Mouse (Mus musculus): ENCODE results near the gene Wdr26. TPM values are rescaled to one million over a fixed set of nuclear protein-coding genes. Genes with fewer than 3 reads are reported as not detected.

Gene Wdr26
- polyA plus RNA-seq, 1 experiment from 2014 or later: 37.8 TPM

DNA sequence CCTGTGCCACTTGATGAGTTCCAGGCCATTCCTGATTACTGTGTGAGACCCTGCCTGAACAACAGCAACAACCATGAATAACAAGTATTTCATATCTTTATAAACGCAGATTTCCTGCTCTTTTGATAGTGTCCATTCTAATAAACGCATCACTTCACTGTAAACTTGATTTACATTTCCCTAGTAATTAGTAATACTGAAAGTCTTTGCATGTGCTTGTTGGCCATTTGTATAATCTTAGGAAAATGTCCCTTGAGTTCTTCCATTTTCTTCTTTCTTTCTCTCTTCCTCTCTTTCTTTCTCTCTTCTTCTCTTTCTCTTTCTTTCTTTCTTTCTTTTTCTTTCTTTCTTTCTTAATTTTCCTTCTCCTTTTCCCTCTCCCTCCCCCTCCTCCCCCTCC lies 65.6 kb downstream of the Wdr26 start:
- Histone ChIP-seq H3K27ac (replicated peaks) (no peak overlapping the region), H3K27me3 (no peaks in the 10 kb centered on the region), H3K9me3 (no peaks in the 10 kb centered on the region), H3K36me3 (peaks cover 4% of the 10 kb centered on the region; the same call in 1 of the 2 replicates), H3K4me3 (no peak overlapping the region), H3K9ac (replicated peaks) (no peak overlapping the region), H3K4me1 (peaks cover 32% of the 10 kb centered on the region), H3K4me2 (replicated peaks) (no peak overlapping the region)
- no peak for ATAC-seq (replicated peaks)
- WGBS: 89% methylated on average over 2 of the region's 2 CpGs

DNA sequence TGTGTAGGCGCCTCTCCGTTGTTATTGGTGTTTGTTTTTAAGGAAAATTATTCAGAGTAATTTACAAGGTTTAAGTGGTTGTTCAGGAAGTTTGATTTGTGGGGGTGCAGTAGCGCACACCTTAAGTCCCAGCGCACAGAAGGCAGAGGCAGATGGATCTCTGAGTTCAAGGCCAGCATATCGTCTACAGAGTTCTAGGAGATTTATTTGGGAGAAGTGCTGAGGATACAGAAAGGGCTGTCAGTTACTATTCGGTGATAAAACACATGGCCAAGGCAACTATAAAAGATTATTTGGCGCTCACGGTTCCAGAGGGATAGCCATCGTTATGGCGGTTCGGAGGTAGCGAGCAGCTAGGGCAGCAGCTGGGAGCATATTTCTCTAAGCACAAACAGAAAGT lies 66.8 kb downstream of the Wdr26 start:
- Histone ChIP-seq H3K9ac (replicated peaks) (peak overlapping the region; percentile 45), H3K4me3 (peak overlapping the region; percentile 75), H3K27ac (replicated peaks) (peak overlapping the region; percentile 79), H3K9me3 (no peaks in the 10 kb centered on the region), H3K4me1 (peaks cover 32% of the 10 kb centered on the region), H3K4me2 (replicated peaks) (peak overlapping the region; percentile 52), H3K27me3 (no peaks in the 10 kb centered on the region), H3K36me3 (peaks cover 15% of the 10 kb centered on the region)
- ATAC-seq (replicated peaks): no peak
- WGBS: 13% methylated on average over 12 of the region's 12 CpGs

DNA sequence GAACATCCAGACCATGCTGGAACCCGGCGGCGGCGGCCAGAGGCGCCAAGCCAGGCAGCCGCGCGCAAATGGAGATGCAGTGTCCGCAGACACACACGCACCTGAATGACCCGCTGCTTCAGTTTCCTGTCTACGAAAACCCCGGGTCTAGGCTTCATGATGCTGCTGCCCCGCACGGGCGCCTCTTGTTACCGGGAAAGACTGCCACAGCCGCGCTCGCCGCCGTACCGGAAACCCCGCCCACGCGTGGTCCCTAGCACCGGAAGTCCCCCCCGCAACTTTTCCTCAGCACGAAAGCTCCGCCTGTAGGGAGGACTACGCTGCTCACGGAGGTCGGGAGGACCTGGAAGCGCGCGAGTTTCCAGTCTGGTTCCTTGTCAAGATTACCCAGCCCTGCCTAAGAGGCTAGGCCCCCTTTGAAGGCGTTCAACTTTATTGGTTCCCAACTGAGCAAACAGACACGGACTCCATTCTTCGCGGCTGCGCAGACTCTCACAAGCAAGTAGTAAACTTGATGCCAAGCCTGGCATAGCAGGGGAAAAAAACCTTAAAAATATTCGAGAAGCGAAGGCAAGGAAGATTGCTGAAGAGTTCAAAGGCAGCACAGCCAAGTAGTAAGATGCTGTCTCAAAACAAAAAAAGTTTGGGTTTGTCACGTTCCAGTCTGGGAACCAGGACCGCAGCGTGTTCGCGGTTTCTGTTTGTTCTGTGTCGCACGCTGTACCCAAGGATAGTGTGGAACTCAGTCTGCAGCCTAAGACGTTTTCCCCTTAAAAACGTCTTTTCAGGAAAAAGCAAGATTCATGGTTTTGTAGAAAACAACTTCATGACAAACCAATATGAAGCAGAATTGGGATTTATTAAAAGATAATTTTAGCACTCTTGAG lies 67.6 kb downstream of the Wdr26 start, which contains the start of the genes Nvl and Cnih4:
Gene Nvl (minus strand): TSS at position 255 of the 887 bp plus-strand sequence.
Gene Cnih4 (plus strand): TSS at position 744 of the 887 bp plus-strand sequence.
- ATAC-seq (replicated peaks): peak; percentile 100
- H3K4me2 ChIP-seq (replicated peaks): peak within 1 kb of the TSS; percentile 59
- H3K9ac ChIP-seq (replicated peaks): peak within 1 kb of the TSS; percentile 70
- peak within 1 kb of the TSS; percentile 79 for H3K27ac ChIP-seq (replicated peaks)
- peaks cover 21% of the 10 kb centered on the region for H3K36me3 ChIP-seq
- H3K4me3 ChIP-seq: peak within 1 kb of the TSS; percentile 75
- H3K27me3 ChIP-seq: no peaks in the 10 kb centered on the region
- under 1% methylated on average over 52 of the region's 52 CpGs for WGBS
- H3K9me3 ChIP-seq: no peaks in the 10 kb centered on the region
- peaks cover 32% of the 10 kb centered on the region for H3K4me1 ChIP-seq

DNA sequence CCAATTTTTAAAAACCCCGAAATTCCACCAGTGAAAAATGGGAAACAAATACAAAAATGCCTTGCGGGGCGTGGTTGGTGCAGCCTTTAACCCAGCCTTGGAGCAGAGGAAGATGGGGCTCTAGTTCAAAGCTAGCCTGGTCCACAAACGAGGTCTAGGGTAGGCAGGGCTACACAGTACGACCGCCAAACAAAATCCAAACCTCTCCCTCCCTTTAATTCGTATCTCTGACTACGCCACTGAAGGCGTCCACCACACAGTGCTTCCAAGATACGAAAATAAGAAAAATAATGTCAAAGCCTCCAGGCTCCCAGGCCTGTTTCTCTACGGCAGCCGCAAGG lies 68.2 kb downstream of the Wdr26 start:
- Histone ChIP-seq H3K9ac (replicated peaks) (peak overlapping the region; percentile 70), H3K4me2 (replicated peaks) (peak overlapping the region; percentile 59), H3K27ac (replicated peaks) (peak overlapping the region; percentile 79), H3K27me3 (no peaks in the 10 kb centered on the region), H3K9me3 (no peaks in the 10 kb centered on the region), H3K4me3 (peak overlapping the region; percentile 75), H3K36me3 (peaks cover 24% of the 10 kb centered on the region), H3K4me1 (peaks cover 32% of the 10 kb centered on the region)
- ATAC-seq (replicated peaks): no peak; the same call in 1 of the 2 replicates
- under 1% methylated on average over 12 of the region's 12 CpGs for WGBS

DNA sequence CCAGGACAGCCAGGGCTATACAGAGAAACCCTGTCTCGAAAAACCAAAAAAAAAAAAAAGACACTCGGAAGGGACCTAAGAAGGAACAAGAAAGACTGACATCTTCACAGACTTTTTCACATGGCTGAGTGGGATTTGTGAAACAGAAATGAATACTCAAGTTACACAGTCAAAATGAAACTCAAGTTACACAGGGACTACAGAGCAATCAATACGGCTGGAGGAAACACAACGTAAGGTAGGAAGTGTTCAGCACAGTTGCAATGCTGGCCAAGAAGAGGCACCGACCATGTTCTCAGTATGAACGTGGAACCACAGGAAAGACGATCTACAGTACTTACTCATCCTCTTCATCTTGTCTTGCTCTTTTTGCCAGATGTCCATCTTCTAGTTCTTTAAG lies 73.1 kb downstream of the Wdr26 start:
- Histone ChIP-seq H3K36me3 (peaks cover 59% of the 10 kb centered on the region), H3K9me3 (no peaks in the 10 kb centered on the region), H3K27ac (replicated peaks) (no peak overlapping the region), H3K9ac (replicated peaks) (no peak overlapping the region), H3K4me1 (peaks cover 11% of the 10 kb centered on the region), H3K27me3 (no peaks in the 10 kb centered on the region), H3K4me3 (no peak overlapping the region), H3K4me2 (replicated peaks) (no peak overlapping the region)
- no peak for ATAC-seq (replicated peaks)
- 92% methylated on average over 7 of the region's 7 CpGs for WGBS

DNA sequence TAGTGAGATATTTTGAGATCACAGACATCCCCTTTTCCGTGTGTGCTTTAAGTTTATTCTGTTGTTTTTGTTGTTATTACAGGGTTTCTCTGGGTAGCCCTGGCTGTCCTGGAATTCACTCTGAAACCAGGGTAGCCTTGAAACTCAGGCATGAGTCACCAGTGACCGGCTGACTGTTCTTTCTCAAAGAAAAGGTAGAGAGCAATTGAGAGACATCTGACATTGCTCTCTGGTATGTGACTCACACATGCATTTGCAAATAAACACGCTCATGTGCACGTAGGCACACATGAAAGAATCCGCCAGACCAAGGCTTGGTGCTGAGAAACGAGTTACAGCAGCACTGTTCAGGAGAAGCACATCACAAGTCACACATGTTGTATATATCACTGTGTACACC lies 79.9 kb downstream of the Wdr26 start:
- Histone ChIP-seq H3K4me3 (no peak overlapping the region), H3K27me3 (no peaks in the 10 kb centered on the region), H3K4me1 (no peaks in the 10 kb centered on the region), H3K9ac (replicated peaks) (no peak overlapping the region), H3K36me3 (peaks cover 82% of the 10 kb centered on the region), H3K9me3 (no peaks in the 10 kb centered on the region), H3K27ac (replicated peaks) (no peak overlapping the region), H3K4me2 (replicated peaks) (no peak overlapping the region)
- WGBS: 88% methylated on average over 6 of the region's 6 CpGs
- no peak for ATAC-seq (replicated peaks)

DNA sequence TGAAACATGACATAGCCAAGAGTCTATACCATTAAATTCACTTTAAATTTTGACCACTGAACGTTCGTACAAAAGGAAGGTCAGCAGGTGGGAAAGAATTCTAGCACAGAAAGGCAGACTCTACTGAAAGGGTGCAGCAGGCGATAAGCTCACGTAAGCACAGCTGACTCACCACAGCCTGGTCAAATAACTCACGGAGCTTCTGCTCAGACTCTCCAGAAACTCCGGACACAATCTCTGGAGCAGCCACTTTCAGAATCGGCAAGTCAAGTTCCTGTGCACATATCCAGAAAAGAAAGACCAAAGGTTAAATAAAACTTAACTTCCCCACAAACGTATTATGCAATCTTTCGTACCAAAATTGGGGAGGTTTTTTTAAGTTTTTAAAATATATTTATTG lies 85.0 kb downstream of the Wdr26 start:
- H3K9ac ChIP-seq (replicated peaks): no peak overlapping the region
- H3K36me3 ChIP-seq: peaks cover 81% of the 10 kb centered on the region
- H3K27ac ChIP-seq (replicated peaks): no peak overlapping the region
- no peak overlapping the region for H3K4me3 ChIP-seq
- whole genome bisulfite sequencing: 93% methylated on average over 9 of the region's 9 CpGs
- no peak overlapping the region for H3K4me2 ChIP-seq (replicated peaks)
- no peaks in the 10 kb centered on the region for H3K4me1 ChIP-seq
- no peaks in the 10 kb centered on the region for H3K9me3 ChIP-seq
- H3K27me3 ChIP-seq: no peaks in the 10 kb centered on the region
- no peak for ATAC-seq (replicated peaks)

DNA sequence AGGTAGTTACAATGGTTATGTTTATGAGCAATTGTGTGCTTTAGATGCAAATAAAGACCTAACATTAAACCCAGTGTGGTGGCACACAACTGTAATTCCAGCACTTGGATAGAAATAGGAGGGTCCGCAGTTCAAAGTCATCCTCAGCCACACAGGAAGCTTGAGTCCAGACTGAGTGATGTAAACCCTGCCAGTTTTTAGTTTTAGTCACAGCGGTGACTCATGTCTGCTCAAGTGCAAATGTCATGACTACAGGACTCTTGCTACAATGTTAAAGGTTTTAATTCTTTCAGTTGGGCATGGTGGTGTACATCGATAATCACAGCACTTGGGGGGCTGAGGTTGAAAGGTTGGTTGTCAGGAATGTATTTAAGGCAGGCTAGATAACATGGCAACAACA lies 85.9 kb downstream of the Wdr26 start:
- Histone ChIP-seq H3K9me3 (no peaks in the 10 kb centered on the region), H3K36me3 (peaks cover 75% of the 10 kb centered on the region), H3K27ac (replicated peaks) (no peak overlapping the region), H3K9ac (replicated peaks) (no peak overlapping the region), H3K4me2 (replicated peaks) (no peak overlapping the region), H3K4me3 (no peak overlapping the region), H3K27me3 (no peaks in the 10 kb centered on the region), H3K4me1 (no peaks in the 10 kb centered on the region)
- WGBS: 98% methylated on average over 3 of the region's 3 CpGs
- ATAC-seq (replicated peaks): no peak

DNA sequence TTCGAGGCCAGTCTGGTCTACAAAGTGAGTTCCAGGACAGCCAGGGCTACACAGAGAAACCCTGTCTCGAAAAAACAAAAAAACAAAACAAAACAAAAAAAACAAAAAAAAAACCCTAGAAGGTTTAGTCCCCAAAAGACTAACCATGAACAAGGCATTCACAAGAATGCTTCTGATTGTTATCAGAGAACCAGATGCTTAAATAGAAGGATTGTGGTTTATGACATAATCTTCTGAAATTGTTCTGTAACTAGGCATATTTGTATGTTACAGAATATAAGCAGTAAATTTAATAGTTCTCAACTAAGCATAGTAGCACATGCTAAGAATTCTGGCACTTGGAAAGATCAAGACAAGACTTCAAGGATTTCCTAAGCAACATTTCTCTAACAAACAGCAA lies 87.7 kb downstream of the Wdr26 start:
- WGBS: 81% methylated on average over 2 of the region's 2 CpGs
- no peak for ATAC-seq (replicated peaks)
- no peak overlapping the region for H3K27ac ChIP-seq (replicated peaks)
- no peaks in the 10 kb centered on the region for H3K9me3 ChIP-seq
- no peaks in the 10 kb centered on the region for H3K27me3 ChIP-seq
- peaks cover 73% of the 10 kb centered on the region for H3K36me3 ChIP-seq
- H3K4me3 ChIP-seq: no peak overlapping the region
- H3K9ac ChIP-seq (replicated peaks): no peak overlapping the region
- H3K4me2 ChIP-seq (replicated peaks): no peak overlapping the region
- no peaks in the 10 kb centered on the region for H3K4me1 ChIP-seq

Other genes with a start within 250 kb of the Wdr26 start
- gene Ephx1, start 191.1 kb downstream of the Wdr26 start, polyA plus RNA-seq (2015; fragmentation: Nextera tagmentation; extraction: Ambion mirVana): 3.6 and 4.0 TPM in 2 replicates
- gene 9130409I23Rik, start 160.8 kb downstream of the Wdr26 start, polyA plus RNA-seq (2015; fragmentation: Nextera tagmentation; extraction: Ambion mirVana): 0.11 TPM in 1 of 2 replicates, not detected in the other
- gene Nvl, start 67.8 kb downstream of the Wdr26 start, polyA plus RNA-seq (2015; fragmentation: Nextera tagmentation; extraction: Ambion mirVana): 45.4 and 48.9 TPM in 2 replicates
- gene Cnih4, start 67.3 kb downstream of the Wdr26 start, polyA plus RNA-seq (2015; fragmentation: Nextera tagmentation; extraction: Ambion mirVana): 72.2 and 78.9 TPM in 2 replicates
- gene Cnih3, start 140.6 kb upstream of the Wdr26 start, polyA plus RNA-seq (2015; fragmentation: Nextera tagmentation; extraction: Ambion mirVana): 39.4 and 42.7 TPM in 2 replicates